Mouse (Mus musculus): ENCODE measurements around the gene Kcnj14. TPM values are rescaled to one million over a fixed set of nuclear protein-coding genes. Genes with fewer than 3 reads are reported as not detected.

Gene Kcnj14
- polyA plus RNA-seq, 1 experiment: 0.22 TPM

- Histone ChIP-seq H3K4me3 (ENCODE audit: insufficient read depth, poor library complexity, severe bottlenecking) (no peak overlapping the region), H3K36me3 (ENCODE audit: control insufficient read depth, insufficient read depth) (no peaks in the 10 kb centered on the region), H3K79me3 (ENCODE audit: low read depth) (no peaks in the 10 kb centered on the region), H3ac (ENCODE audit: control insufficient read depth, insufficient read length, low read depth) (no peak overlapping the region), H3K79me2 (ENCODE audit: control insufficient read depth, insufficient read depth) (no peaks in the 10 kb centered on the region), H3K27me3 (ENCODE audit: control insufficient read depth, insufficient read depth, insufficient read length) (no peaks in the 10 kb centered on the region)
- no peak for TF ChIP-seq CEBPB (IDR thresholded peaks at IDR 0.05; ENCODE audit: low read depth)
- no peak for TF ChIP-seq FOSL1 (IDR thresholded peaks at IDR 0.05; ENCODE audit: insufficient read depth, low read length, poor library complexity, severe bottlenecking)
- TF ChIP-seq MYOD1 (IDR thresholded peaks at IDR 0.05; ENCODE audit: control insufficient read depth, insufficient read length, low read depth): no peak
- no peak for TF ChIP-seq MAX (IDR thresholded peaks at IDR 0.05)
- TF ChIP-seq MYOG (IDR thresholded peaks at IDR 0.05; ENCODE audit: control insufficient read depth, extremely low read depth, insufficient read length): no peak
- TF ChIP-seq CTCF (IDR thresholded peaks at IDR 0.05; ENCODE audit: control insufficient read depth, insufficient read depth, insufficient read length): no peak
Measured at GRCm38 (mm10) chr7:45859008-45859407, 34.4 kb upstream of the Kcnj14 start.

GRCm38 (mm10) chr7:45856950-45857901 is 32.6 kb upstream of the Kcnj14 start:
- H3K4me3 ChIP-seq (ENCODE audit: insufficient read depth, poor library complexity, severe bottlenecking): no peak overlapping the region

DNA sequence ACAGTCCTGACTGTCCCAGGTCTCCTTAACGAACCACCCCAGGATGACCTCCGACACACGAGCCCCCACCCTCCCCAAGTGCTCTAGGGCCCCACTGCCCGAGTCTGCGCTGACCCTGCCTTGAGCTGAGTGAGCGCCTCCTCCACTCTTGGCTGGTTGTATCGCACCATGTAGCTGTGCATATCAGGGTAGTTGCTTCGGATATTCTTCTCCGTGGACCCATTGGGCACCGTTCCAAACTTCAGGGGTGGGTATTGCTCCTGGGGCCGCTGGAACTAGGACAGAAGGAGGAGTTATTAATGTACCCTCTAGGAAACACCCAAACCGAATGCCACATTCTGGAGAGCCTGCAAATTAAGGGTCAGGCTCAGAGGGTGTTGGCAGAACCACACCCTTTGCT is 28.5 kb upstream of the Kcnj14 start:
- no peaks in the 10 kb centered on the region for H3K79me2 ChIP-seq (ENCODE audit: control insufficient read depth, insufficient read depth)
- no peaks in the 10 kb centered on the region for H3K79me3 ChIP-seq (ENCODE audit: low read depth)
- H3ac ChIP-seq (ENCODE audit: control insufficient read depth, insufficient read length, low read depth): no peak overlapping the region
- no peak overlapping the region for H3K4me3 ChIP-seq (ENCODE audit: insufficient read depth, poor library complexity, severe bottlenecking)
- H3K36me3 ChIP-seq (ENCODE audit: control insufficient read depth, insufficient read depth): no peaks in the 10 kb centered on the region
- TF ChIP-seq MAX (IDR thresholded peaks at IDR 0.05): no peak
- TF ChIP-seq FOSL1 (IDR thresholded peaks at IDR 0.05; ENCODE audit: insufficient read depth, low read length, poor library complexity, severe bottlenecking): no peak
- TF ChIP-seq CTCF (IDR thresholded peaks at IDR 0.05; ENCODE audit: control insufficient read depth, insufficient read depth, insufficient read length): no peak
- no peak for TF ChIP-seq CEBPB (IDR thresholded peaks at IDR 0.05; ENCODE audit: low read depth)
- no peak for TF ChIP-seq MYOG (IDR thresholded peaks at IDR 0.05; ENCODE audit: control insufficient read depth, extremely low read depth, insufficient read length)
- no peak for TF ChIP-seq USF1 (IDR thresholded peaks at IDR 0.05; ENCODE audit: low read depth)
- TF ChIP-seq MYOD1 (IDR thresholded peaks at IDR 0.05; ENCODE audit: control insufficient read depth, insufficient read length, low read depth): no peak
- H3K27me3 ChIP-seq (ENCODE audit: control insufficient read depth, insufficient read depth, insufficient read length): no peaks in the 10 kb centered on the region

More at GRCm38 (mm10) chr7:45856950-45857901, 32.6 kb upstream of the Kcnj14 start:
- Histone ChIP-seq H3K36me3 (ENCODE audit: control insufficient read depth, insufficient read depth) (no peaks in the 10 kb centered on the region), H3ac (ENCODE audit: control insufficient read depth, insufficient read length, low read depth) (no peak overlapping the region), H3K79me2 (ENCODE audit: control insufficient read depth, insufficient read depth) (no peaks in the 10 kb centered on the region), H3K27me3 (ENCODE audit: control insufficient read depth, insufficient read depth, insufficient read length) (no peaks in the 10 kb centered on the region), H3K79me3 (ENCODE audit: low read depth) (no peaks in the 10 kb centered on the region)
- TF ChIP-seq USF1 (IDR thresholded peaks at IDR 0.05; ENCODE audit: low read depth) (no peak), MYOD1 (IDR thresholded peaks at IDR 0.05; ENCODE audit: control insufficient read depth, insufficient read length, low read depth) (no peak), CTCF (IDR thresholded peaks at IDR 0.05; ENCODE audit: control insufficient read depth, insufficient read depth, insufficient read length) (no peak), FOSL1 (IDR thresholded peaks at IDR 0.05; ENCODE audit: insufficient read depth, low read length, poor library complexity, severe bottlenecking) (no peak), MYOG (IDR thresholded peaks at IDR 0.05; ENCODE audit: control insufficient read depth, extremely low read depth, insufficient read length) (no peak), CEBPB (IDR thresholded peaks at IDR 0.05; ENCODE audit: low read depth) (no peak), MAX (IDR thresholded peaks at IDR 0.05) (no peak)

GRCm38 (mm10) chr7:45850661-45851060 is 26.1 kb upstream of the Kcnj14 start:
- TF ChIP-seq CTCF (IDR thresholded peaks at IDR 0.05; ENCODE audit: control insufficient read depth, insufficient read depth, insufficient read length): no peak
- TF ChIP-seq MAX (IDR thresholded peaks at IDR 0.05): no peak
- no peak for TF ChIP-seq MYOD1 (IDR thresholded peaks at IDR 0.05; ENCODE audit: control insufficient read depth, insufficient read length, low read depth)
- TF ChIP-seq FOSL1 (IDR thresholded peaks at IDR 0.05; ENCODE audit: insufficient read depth, low read length, poor library complexity, severe bottlenecking): no peak
- no peak overlapping the region for H3K4me3 ChIP-seq (ENCODE audit: insufficient read depth, poor library complexity, severe bottlenecking)
- H3ac ChIP-seq (ENCODE audit: control insufficient read depth, insufficient read length, low read depth): no peak overlapping the region
- H3K79me3 ChIP-seq (ENCODE audit: low read depth): no peaks in the 10 kb centered on the region
- H3K27me3 ChIP-seq (ENCODE audit: control insufficient read depth, insufficient read depth, insufficient read length): no peaks in the 10 kb centered on the region
- no peaks in the 10 kb centered on the region for H3K36me3 ChIP-seq (ENCODE audit: control insufficient read depth, insufficient read depth)
- no peaks in the 10 kb centered on the region for H3K79me2 ChIP-seq (ENCODE audit: control insufficient read depth, insufficient read depth)

DNA sequence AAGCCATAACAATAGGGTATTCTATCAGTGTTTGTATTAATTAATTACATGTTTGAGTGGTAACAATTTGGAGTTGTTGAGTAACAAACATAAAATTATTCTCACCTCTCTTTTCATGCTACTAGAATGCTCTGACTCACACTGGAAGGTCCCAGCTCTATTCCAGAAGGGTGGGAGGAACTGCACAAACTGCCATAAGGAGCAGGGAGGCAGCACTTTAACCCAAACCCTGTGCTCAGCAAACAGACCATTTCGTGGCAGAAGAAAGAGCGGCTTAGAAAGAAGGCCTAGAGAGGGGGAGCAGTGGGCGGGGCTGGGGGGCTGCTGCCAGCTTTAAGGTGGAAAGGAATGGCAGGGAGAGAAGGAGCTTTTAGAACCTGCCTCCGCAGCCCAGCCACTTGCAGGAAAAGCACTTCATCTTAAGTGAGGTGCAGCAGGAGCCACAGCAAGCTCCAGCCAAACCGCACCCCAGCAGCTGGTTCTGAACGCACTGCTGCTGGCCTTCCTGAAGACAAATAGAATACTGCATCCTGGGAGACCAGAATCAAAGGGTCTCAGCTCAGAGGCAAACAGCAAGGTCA is 24.0 kb upstream of the Kcnj14 start:
- no peak overlapping the region for H3ac ChIP-seq (ENCODE audit: control insufficient read depth, insufficient read length, low read depth)
- no peak overlapping the region for H3K4me3 ChIP-seq (ENCODE audit: insufficient read depth, poor library complexity, severe bottlenecking)
- no peaks in the 10 kb centered on the region for H3K36me3 ChIP-seq (ENCODE audit: control insufficient read depth, insufficient read depth)
- TF ChIP-seq FOSL1 (IDR thresholded peaks at IDR 0.05; ENCODE audit: insufficient read depth, low read length, poor library complexity, severe bottlenecking) (no peak), CTCF (IDR thresholded peaks at IDR 0.05; ENCODE audit: control insufficient read depth, insufficient read depth, insufficient read length) (no peak), USF1 (IDR thresholded peaks at IDR 0.05; ENCODE audit: low read depth) (no peak), CEBPB (IDR thresholded peaks at IDR 0.05; ENCODE audit: low read depth) (no peak), MAX (IDR thresholded peaks at IDR 0.05) (no peak), MYOG (IDR thresholded peaks at IDR 0.05; ENCODE audit: control insufficient read depth, extremely low read depth, insufficient read length) (no peak), MYOD1 (IDR thresholded peaks at IDR 0.05; ENCODE audit: control insufficient read depth, insufficient read length, low read depth) (no peak)
- H3K79me3 ChIP-seq (ENCODE audit: low read depth): no peaks in the 10 kb centered on the region
- H3K79me2 ChIP-seq (ENCODE audit: control insufficient read depth, insufficient read depth): no peaks in the 10 kb centered on the region
- H3K27me3 ChIP-seq (ENCODE audit: control insufficient read depth, insufficient read depth, insufficient read length): no peaks in the 10 kb centered on the region

All from C2C12 (cell line).